In genomic region chr12:75599490-75599889, GRCm38 (mm10) we compare ENCODE assay signal across 9 mouse cellular contexts. TPM values are rescaled to one million over a fixed set of nuclear protein-coding genes. Genes with fewer than 3 reads are reported as not detected.
DNase-seq lines count a peak whose midpoint lies in the region; ATAC-seq and TF ChIP-seq lines count a peak whose summit lies in the region.
"Had no signal": no experiment of that assay in that cellular context is flagged by ENCODE, and none has a peak within 500 bp of the region (broad histone marks: within the 10 kb centered on the region; RNA-seq: fewer than 3 reads in every experiment).

No protein-coding gene starts in this region.

- H3K4me3 ChIP-seq in heart, adult 2 months, result no peak overlapping the region
- H3K4me3 ChIP-seq in embryonic facial prominence, embryonic 11.5 days (ENCODE audit: low read depth, low read length), result no peak overlapping the region
- 0 out of 2 replicates have a peak overlapping the region, but pooled peaks have one; percentile 9 for H3K4me3 ChIP-seq in liver, embryonic 13.5 days (replicated peaks)
- H3K4me3 ChIP-seq in lung, postnatal 0 days (ENCODE audit: low read depth, low read length), result no peak overlapping the region
- H3K4me3 ChIP-seq: myocyte had no signal

- ATAC-seq in embryonic facial prominence, embryonic 11.5 days (replicated peaks; ENCODE audit: insufficient number of reproducible peaks, low FRiP score, low TSS enrichment, low read depth), result no peak
- ATAC-seq in liver, embryonic 13.5 days (ENCODE audit: low read depth), result 0 out of 2 replicates have a peak, but pooled peaks have one; percentile 23
- no peak for ATAC-seq in lung, postnatal 0 days

- no peak for TF ChIP-seq POLR2A in heart, adult 2 months (IDR thresholded peaks at IDR 0.05; ENCODE audit: insufficient read depth, low read depth, low read length)

- no peaks in the 10 kb centered on the region; the same call in 1 of the 2 replicates for H3K4me1 ChIP-seq in heart, adult 2 months (ENCODE audit: control insufficient read depth, insufficient read depth, low read length)
- no peaks in the 10 kb centered on the region for H3K4me1 ChIP-seq in embryonic facial prominence, embryonic 11.5 days (ENCODE audit: control insufficient read depth, insufficient read depth, low read length)
- peaks cover 36% of the 10 kb centered on the region for H3K4me1 ChIP-seq in liver, embryonic 13.5 days (replicated peaks)
- H3K4me1 ChIP-seq in lung, postnatal 0 days (ENCODE audit: insufficient read depth, low read depth, low read length), result no peaks in the 10 kb centered on the region; the same call in 1 of the 2 replicates

- H3K27me3 ChIP-seq in heart, adult 2 months (ENCODE audit: control insufficient read depth, insufficient read depth, low read length), result no peaks in the 10 kb centered on the region
- no peaks in the 10 kb centered on the region for H3K27me3 ChIP-seq in embryonic facial prominence, embryonic 11.5 days (ENCODE audit: control insufficient read depth, insufficient read depth, low read length)
- no peaks in the 10 kb centered on the region for H3K27me3 ChIP-seq in liver, embryonic 13.5 days
- H3K27me3 ChIP-seq in lung, postnatal 0 days (replicated peaks; ENCODE audit: insufficient read depth, low read length), result no peaks in the 10 kb centered on the region

- DNase-seq in heart, postnatal 10 days, result peak; percentile 21 to 36
- DNase-seq in heart, adult 2 months, result no peak
- peak; percentile 58 for DNase-seq in ES-CJ7 (ENCODE audit: low read depth, low spot score)
- DNase-seq in embryonic facial prominence, embryonic 11.5 days (ENCODE audit: low spot score), result peak; percentile 68
- peak; percentile 50 for DNase-seq in liver, embryonic 13.5 days
- DNase-seq in right cerebral cortex, postnatal 4 days, result no peak
- DNase-seq in lung, postnatal 36 days, result no peak
- no peak for DNase-seq in lung, postnatal 0 days (ENCODE audit: low spot score)

- intact Hi-C loops in heart, postnatal 10 days (cut with DNase I), result loop anchor here (5.0 kb wide), 3 partner anchors 68 to 173 kb away; partner anchors contain the start of genes Sgpp1 and Wdr89
- intact Hi-C loops in heart, adult 2 months (cut with DNase I), result loop anchor here (5.0 to 10.0 kb wide), 4 partner anchors 72 to 295 kb away; partner anchors contain the start of genes Rhoj and Sgpp1

- no peaks in the 10 kb centered on the region for H3K9me3 ChIP-seq in embryonic facial prominence, embryonic 11.5 days (replicated peaks; ENCODE audit: control insufficient read depth, low read length)
- no peaks in the 10 kb centered on the region for H3K9me3 ChIP-seq in liver, embryonic 13.5 days (replicated peaks)
- H3K9me3 ChIP-seq in lung, postnatal 0 days (ENCODE audit: low read length), result no peaks in the 10 kb centered on the region

- peaks cover under 1% of the 10 kb centered on the region; the same call in 1 of the 2 replicates for H3K36me3 ChIP-seq in heart, adult 2 months (ENCODE audit: control insufficient read depth, insufficient read depth, low read length)
- no peaks in the 10 kb centered on the region for H3K36me3 ChIP-seq in embryonic facial prominence, embryonic 11.5 days (replicated peaks; ENCODE audit: control insufficient read depth, insufficient read depth, low read depth, low read length)
- no peaks in the 10 kb centered on the region for H3K36me3 ChIP-seq in liver, embryonic 13.5 days
- H3K36me3 ChIP-seq in lung, postnatal 0 days (ENCODE audit: insufficient read depth, low read length), result no peaks in the 10 kb centered on the region

- no peak for TF ChIP-seq EP300 in heart, adult 2 months (IDR thresholded peaks at IDR 0.05; ENCODE audit: insufficient read depth, low read depth, low read length)
- no peak for TF ChIP-seq EP300 in lung, postnatal 0 days (IDR thresholded peaks at IDR 0.05)

- no peak overlapping the region for H3K9ac ChIP-seq in heart, adult 2 months (ENCODE audit: low read depth, low read length)
- H3K9ac ChIP-seq in embryonic facial prominence, embryonic 11.5 days (replicated peaks; ENCODE audit: low read length), result peak overlapping the region; percentile 25; the same call in 1 of the 2 replicates
- 0 out of 2 replicates have a peak overlapping the region, but pooled peaks have one; percentile 9 for H3K9ac ChIP-seq in liver, embryonic 13.5 days
- no peak overlapping the region for H3K9ac ChIP-seq in lung, postnatal 0 days (replicated peaks; ENCODE audit: low read depth)

- no peak overlapping the region for H3K27ac ChIP-seq in heart, adult 2 months
- no peak overlapping the region for H3K27ac ChIP-seq in embryonic facial prominence, embryonic 11.5 days (replicated peaks; ENCODE audit: low read depth, low read length)
- H3K27ac ChIP-seq in liver, embryonic 13.5 days, result peak overlapping the region; percentile 14; the same call in 1 of the 2 replicates
- H3K27ac ChIP-seq in lung, postnatal 0 days (ENCODE audit: low read length), result no peak overlapping the region

- H3K79me2 ChIP-seq in heart, adult 2 months (replicated peaks; ENCODE audit: control insufficient read depth, insufficient read depth, low read length), result no peaks in the 10 kb centered on the region

- 30% methylated on average over 4 of the region's 4 CpGs for WGBS in heart, adult 2 months
- 6% methylated on average over 4 of the region's 4 CpGs for WGBS in embryonic facial prominence, embryonic 11.5 days
- 27% methylated on average over 4 of the region's 4 CpGs for WGBS in liver, embryonic 13.5 days (ENCODE audit: insufficient replicate concordance)
- WGBS in lung, postnatal 0 days, result 30% methylated on average over 4 of the region's 4 CpGs

- TF ChIP-seq CTCF in heart, adult 2 months (IDR thresholded peaks at IDR 0.05), result no peak
- TF ChIP-seq CTCF in lung, postnatal 0 days (IDR thresholded peaks at IDR 0.05), result no peak

- 0 out of 2 replicates have a peak overlapping the region, but pooled peaks have one; percentile 7 for H3K4me2 ChIP-seq in embryonic facial prominence, embryonic 11.5 days (ENCODE audit: low read depth, low read length)
- H3K4me2 ChIP-seq in liver, embryonic 13.5 days, result 0 out of 2 replicates have a peak overlapping the region, but pooled peaks have one; percentile 14
- H3K4me2 ChIP-seq in lung, postnatal 0 days (replicated peaks; ENCODE audit: low read depth, low read length), result no peak overlapping the region

RNA-seq across cellular contexts. Expression of gene Ppp2r5e, which starts 3.4 kb away (rescaled TPM):
- total RNA-seq in heart, postnatal 10 days (2021), result 10 to 100 TPM; 35.4 to 36.9 TPM
- total RNA-seq in heart, adult 2 months (2021), result 10 to 100 TPM; 32.6 to 32.9 TPM
- polyA plus RNA-seq in heart, adult 2 months (2012; rRNA removed), result 9.1 and 14.6 TPM in 2 replicates
- polyA plus RNA-seq in embryonic facial prominence, embryonic 11.5 days (2014; fragmentation: Nextera tagmentation; extraction: Ambion mirVana), result 18.7 TPM in 2 replicates
- 5.3 and 5.7 TPM in 2 replicates for polyA plus RNA-seq in liver, embryonic 13.5 days (2015; fragmentation: Nextera tagmentation; extraction: Ambion mirVana)
- polyA plus RNA-seq in lung, postnatal 0 days (2015; fragmentation: Nextera tagmentation; extraction: Ambion mirVana), result 13.3 and 15.6 TPM in 2 replicates

Comparison
In these comparisons a context has a peak if more than half of its experiments do, and no peak if none do; other contexts are left out.
1. DNase-seq: peak in heart, postnatal 10 days (2 of 2), ES-CJ7 (single experiment), embryonic facial prominence, embryonic 11.5 days (single experiment) and liver, embryonic 13.5 days (single experiment); none in heart, adult 2 months (0 of 2), right cerebral cortex, postnatal 4 days (single experiment), lung, postnatal 36 days (single experiment) and lung, postnatal 0 days (single experiment).
2. H3K9ac ChIP-seq: peak in embryonic facial prominence, embryonic 11.5 days (single experiment) and liver, embryonic 13.5 days (single experiment); none in heart, adult 2 months (single experiment) and lung, postnatal 0 days (single experiment).